Mouse (Mus musculus) forebrain, embryonic 11.5 days (tissue): Measurements from ENCODE around the gene Lrrc4. TPM values are rescaled to one million over a fixed set of nuclear protein-coding genes. Genes with fewer than 3 reads are reported as not detected.

Source experiments
- ATAC-seq: fragments of 200-750 bp; cut with Nextera tagmentation; replicated peaks from 2 replicates; pipeline ENCODE4 v1.8.0; 2017; ENCODE audit warnings: moderate TSS enrichment; ENCODE audit not compliant: low FRiP score
- DNase-seq: peaks from one replicate; pipeline ENCODE4 v3.0.0-alpha.2; 2017; ENCODE audit warnings: low spot score
- H3K27ac ChIP-seq: fragments of 300-500 bp; sonication (generic); 2 replicates; pipeline ENCODE4 v1.5.1; 2014; ENCODE audit warnings: low read depth, low read length
- H3K27me3 ChIP-seq: fragments of 300-500 bp; sonication (generic); 2 replicates; pipeline ENCODE4 v1.6.1; 2014; ENCODE audit warnings: mild to moderate bottlenecking, low read length, mixed read lengths; ENCODE audit not compliant: control insufficient read depth, insufficient read depth
- H3K36me3 ChIP-seq: fragments of 300-500 bp; sonication (generic); 2 replicates; pipeline ENCODE4 v1.6.1; 2014; ENCODE audit warnings: mild to moderate bottlenecking, low read length, moderate library complexity, mixed read lengths; ENCODE audit not compliant: control insufficient read depth, insufficient read depth
- H3K4me1 ChIP-seq: fragments of 300-500 bp; sonication (generic); replicated peaks from 2 replicates; pipeline ENCODE4 v1.6.1; 2014; ENCODE audit warnings: low read length, mixed read lengths; ENCODE audit not compliant: control insufficient read depth, insufficient read depth
- H3K4me2 ChIP-seq: fragments of 300-500 bp; sonication (generic); 2 replicates; pipeline ENCODE4 v1.6.1; 2014; ENCODE audit warnings: low read depth, mild to moderate bottlenecking, low read length, moderate library complexity, mixed read lengths; ENCODE audit not compliant: severe bottlenecking
- H3K4me3 ChIP-seq: fragments of 300-500 bp; sonication (generic); 2 replicates; pipeline ENCODE4 v1.5.1; 2014; ENCODE audit warnings: low read depth, low read length
- H3K9ac ChIP-seq: fragments of 300-500 bp; sonication (generic); 2 replicates; pipeline ENCODE4 v1.6.1; 2014; ENCODE audit warnings: low read length
- H3K9me3 ChIP-seq: fragments of 300-500 bp; sonication (generic); 2 replicates; pipeline ENCODE4 v1.6.1; 2016; ENCODE audit warnings: low read length, mixed read lengths; ENCODE audit not compliant: control insufficient read depth
- WGBS: fragments of 180-500 bp; shearing (Covaris S2); extraction: QIAGEN DNeasy Blood & Tissue Kit; methylation state at CpG from one replicate; pipeline ENCODE4 v1.1.7; 2014; 5-methylcytosine and 5-hydroxymethylcytosine counted together
- polyA plus RNA-seq: library from polyadenylated mRNA; unstranded; fragments of >200 nt; fragmentation: Nextera tagmentation; extraction: Ambion mirVana; gene quantifications from 2 replicates; pipeline ENCODE4 v1.2.1, GENCODE M21; 2014

Lrrc4 gene
- polyA plus RNA-seq, 1 experiment from 2014 or later, result 3.6 TPM

DNA sequence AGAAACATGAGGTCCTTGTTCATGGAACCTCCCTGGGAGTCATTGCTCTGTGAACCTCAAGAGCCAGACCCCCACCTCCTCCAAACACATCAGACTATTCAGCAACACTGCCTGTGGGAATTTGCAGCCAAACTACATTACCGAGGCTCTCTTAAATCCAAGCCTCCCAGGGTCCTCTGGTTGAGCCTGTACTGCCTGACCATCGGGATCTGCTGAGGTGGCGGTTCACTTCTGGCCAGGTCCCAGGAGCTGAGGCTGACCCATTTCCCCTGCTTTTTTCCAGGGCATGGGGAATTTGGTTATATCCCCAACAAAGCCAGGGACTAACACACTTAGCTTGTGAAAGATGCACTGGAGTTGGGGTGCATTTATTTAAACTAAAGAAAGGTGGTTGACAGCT is 4.0 kb downstream of the Lrrc4 start:
- H3K36me3 ChIP-seq, result no peaks in the 10 kb centered on the region
- no peak for ATAC-seq
- WGBS, result 22% methylated on average over 3 of the region's 3 CpGs
- H3K27ac ChIP-seq, result no peak overlapping the region
- peak overlapping the region; percentile 35; the same call in 1 of the 2 replicates for H3K9ac ChIP-seq
- no peak for DNase-seq
- H3K4me3 ChIP-seq, result peak overlapping the region; percentile 18; the same call in 1 of the 2 replicates
- no peaks in the 10 kb centered on the region for H3K9me3 ChIP-seq
- H3K4me2 ChIP-seq, result peak overlapping the region; percentile 37
- no peaks in the 10 kb centered on the region; the same call in 1 of the 2 replicates for H3K27me3 ChIP-seq
- H3K4me1 ChIP-seq, result peaks cover 14% of the 10 kb centered on the region; the same call in 1 of the 2 replicates

DNA sequence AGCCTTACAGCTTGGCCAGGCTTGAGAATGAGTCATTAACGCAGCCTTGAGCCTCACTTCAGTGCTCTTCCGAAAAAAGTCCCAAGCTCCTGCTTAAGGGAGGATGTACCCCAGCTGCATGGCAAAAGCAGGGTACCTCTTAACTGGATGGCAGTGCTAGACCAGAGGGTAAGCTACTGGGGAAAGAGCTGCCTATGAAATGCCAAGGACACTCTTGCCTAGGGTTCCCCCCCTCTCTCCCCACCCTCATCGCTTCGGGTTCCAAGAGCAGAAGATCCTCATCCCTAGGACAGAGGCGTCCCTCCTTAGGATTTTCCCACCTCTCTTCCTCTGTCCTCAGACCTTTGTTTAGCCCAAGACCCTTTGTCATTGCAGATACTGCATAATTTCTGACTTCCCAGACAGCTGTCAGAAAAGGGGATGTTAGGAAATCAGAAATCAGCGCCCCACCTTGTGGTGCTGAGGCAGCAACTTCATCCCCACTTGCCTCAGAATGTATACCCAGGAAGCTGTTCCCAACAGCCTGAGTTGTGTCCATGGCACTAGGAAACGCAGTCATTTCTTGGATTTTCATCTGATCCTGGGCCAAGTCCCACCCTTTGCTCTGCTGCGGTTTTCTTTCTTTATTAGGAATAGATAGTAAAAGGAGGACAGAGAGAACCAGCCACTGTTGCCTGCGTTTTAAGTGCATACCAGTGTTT is 4.7 kb downstream of the Lrrc4 start:
- H3K9ac ChIP-seq, result 0 out of 2 replicates have a peak overlapping the region, but pooled peaks have one; percentile 14
- H3K36me3 ChIP-seq, result no peaks in the 10 kb centered on the region
- peaks cover 14% of the 10 kb centered on the region; the same call in 1 of the 2 replicates for H3K4me1 ChIP-seq
- no peak overlapping the region for H3K4me3 ChIP-seq
- H3K9me3 ChIP-seq, result no peaks in the 10 kb centered on the region
- no peak overlapping the region for H3K27ac ChIP-seq
- WGBS, result 69% methylated on average over 9 of the region's 9 CpGs
- no peak for DNase-seq
- H3K27me3 ChIP-seq, result no peaks in the 10 kb centered on the region; the same call in 1 of the 2 replicates
- no peak for ATAC-seq
- H3K4me2 ChIP-seq, result peak overlapping the region; percentile 37; the same call in 1 of the 2 replicates

GRCm38 (mm10) chr6:28825894-28826293 is 5.7 kb downstream of the Lrrc4 start:
- Histone ChIP-seq H3K27ac (no peak overlapping the region), H3K4me1 (peaks cover 10% of the 10 kb centered on the region; the same call in 1 of the 2 replicates), H3K9ac (no peak overlapping the region), H3K36me3 (no peaks in the 10 kb centered on the region), H3K9me3 (no peaks in the 10 kb centered on the region), H3K27me3 (no peaks in the 10 kb centered on the region; the same call in 1 of the 2 replicates), H3K4me3 (no peak overlapping the region), H3K4me2 (no peak overlapping the region)
- ATAC-seq (0 out of 2 replicates have a peak, but pooled peaks have one; percentile 15), DNase-seq (no peak)
- WGBS, result 51% methylated on average over 3 of the region's 3 CpGs

DNA sequence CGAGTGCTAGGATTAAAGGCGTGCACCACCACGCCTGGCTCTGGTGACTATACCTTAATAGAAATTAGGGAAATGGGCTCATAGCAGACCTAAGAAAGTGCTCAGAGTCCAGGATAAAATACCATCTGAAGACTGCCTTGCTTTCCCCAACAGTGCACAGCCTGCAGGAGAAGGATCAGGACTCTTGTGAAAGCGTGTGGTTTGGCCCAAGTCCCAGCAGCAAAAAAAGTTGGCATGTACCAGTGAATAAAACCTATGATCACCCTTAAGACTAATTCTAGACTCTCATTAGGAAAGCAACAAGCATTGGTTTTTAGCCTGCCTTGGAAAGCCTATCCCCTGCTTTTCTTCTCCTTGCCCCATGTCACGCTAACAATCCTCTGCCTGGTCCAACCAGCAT is 7.7 kb downstream of the Lrrc4 start:
- no peaks in the 10 kb centered on the region for H3K27me3 ChIP-seq
- DNase-seq (no peak), ATAC-seq (no peak)
- H3K36me3 ChIP-seq, result no peaks in the 10 kb centered on the region
- no peak overlapping the region for H3K9ac ChIP-seq
- WGBS, result 97% methylated on average over 5 of the region's 5 CpGs
- no peak overlapping the region for H3K4me3 ChIP-seq
- H3K9me3 ChIP-seq, result no peaks in the 10 kb centered on the region
- peaks cover 10% of the 10 kb centered on the region; the same call in 1 of the 2 replicates for H3K4me1 ChIP-seq
- H3K27ac ChIP-seq, result no peak overlapping the region
- no peak overlapping the region for H3K4me2 ChIP-seq

DNA sequence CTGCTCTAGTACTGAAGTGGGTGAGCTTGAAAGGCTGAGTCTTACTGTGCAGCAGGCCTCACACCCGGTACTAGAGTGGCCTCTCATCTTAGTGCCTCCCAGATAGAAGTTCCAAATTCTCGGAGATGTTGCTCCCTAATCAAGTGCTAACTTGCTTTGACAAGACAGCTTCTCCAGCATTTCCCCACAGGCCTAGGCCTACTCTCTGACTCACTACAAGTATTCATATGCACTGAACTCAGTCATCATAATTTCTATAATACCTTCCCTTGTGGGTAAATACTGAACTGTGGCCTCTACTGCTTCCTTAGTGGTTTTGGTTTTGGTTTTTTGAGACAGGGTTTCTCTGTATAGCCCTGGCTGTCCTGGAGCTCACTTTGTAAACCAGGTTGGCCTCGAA is 8.2 kb downstream of the Lrrc4 start:
- Histone ChIP-seq H3K4me1 (peaks cover 9% of the 10 kb centered on the region; the same call in 1 of the 2 replicates), H3K9me3 (no peaks in the 10 kb centered on the region), H3K36me3 (no peaks in the 10 kb centered on the region), H3K4me3 (no peak overlapping the region), H3K27me3 (no peaks in the 10 kb centered on the region), H3K27ac (no peak overlapping the region), H3K4me2 (no peak overlapping the region), H3K9ac (no peak overlapping the region)
- 89% methylated on average over 3 of the region's 3 CpGs for WGBS
- no peak for ATAC-seq
- no peak for DNase-seq

DNA sequence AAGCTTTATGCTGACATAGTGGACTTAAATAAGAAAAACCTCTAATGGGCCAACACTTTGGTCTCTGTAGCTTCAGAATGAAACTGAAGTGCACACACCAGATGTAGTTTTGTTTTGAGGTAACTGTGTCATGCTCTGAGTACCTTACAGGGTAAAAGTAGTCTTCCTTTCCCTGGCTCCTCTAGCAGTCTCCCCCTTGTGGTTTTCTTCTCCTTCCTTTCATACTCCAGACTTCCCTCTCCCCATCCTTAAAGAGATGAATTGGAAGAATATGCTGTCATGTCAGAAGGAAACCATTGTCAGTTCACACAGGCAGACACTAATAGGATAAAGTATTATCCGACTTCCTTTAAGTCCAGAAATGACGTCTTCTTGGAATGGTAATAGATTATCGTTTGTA is 9.3 kb downstream of the Lrrc4 start:
- Histone ChIP-seq H3K9ac (no peak overlapping the region), H3K27ac (no peak overlapping the region), H3K4me2 (no peak overlapping the region), H3K9me3 (no peaks in the 10 kb centered on the region), H3K27me3 (no peaks in the 10 kb centered on the region), H3K4me1 (peaks cover 3% of the 10 kb centered on the region; the same call in 1 of the 2 replicates), H3K4me3 (no peak overlapping the region), H3K36me3 (no peaks in the 10 kb centered on the region)
- 80% methylated on average over 3 of the region's 3 CpGs for WGBS
- DNase-seq (no peak), ATAC-seq (no peak)

DNA sequence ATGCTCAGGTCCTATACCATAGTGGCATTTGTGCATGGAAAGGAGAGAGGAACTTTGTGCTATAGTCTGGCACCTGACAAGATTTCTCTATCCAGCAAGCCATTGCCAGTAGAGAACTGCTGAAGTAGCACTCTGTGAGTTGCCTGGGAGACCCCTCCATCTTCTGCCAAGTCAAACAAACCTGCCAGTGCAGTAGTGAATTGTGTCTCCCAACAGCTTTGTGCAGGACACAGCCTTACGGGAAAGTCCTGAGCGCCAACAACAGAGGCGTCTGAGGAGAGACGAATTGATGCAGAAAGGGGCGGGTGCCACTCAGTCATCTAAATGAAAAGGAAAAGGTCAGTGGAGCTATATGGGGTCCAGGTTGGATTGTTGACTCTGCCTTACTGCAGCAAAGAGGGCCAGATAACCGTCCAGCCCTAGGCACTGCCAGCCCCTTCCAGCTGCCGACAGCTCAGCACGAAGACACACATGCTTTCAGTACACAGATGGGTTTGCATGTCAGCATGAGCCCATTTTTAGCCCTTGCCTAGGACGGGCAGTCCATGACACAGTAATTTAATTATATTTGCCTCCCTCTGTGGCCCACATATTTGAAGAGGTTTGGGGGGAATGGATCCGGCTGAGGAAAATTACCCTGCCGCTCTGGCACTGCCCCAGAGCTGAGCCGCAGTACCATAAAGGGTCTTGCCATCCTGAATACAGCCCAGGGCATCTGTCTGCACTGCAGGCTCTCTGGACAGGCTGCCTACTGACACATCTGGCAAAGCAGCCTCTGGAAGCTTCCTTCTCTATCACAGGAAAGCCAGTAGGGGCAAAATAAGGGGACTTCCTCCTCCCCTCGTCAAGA is 11.8 kb downstream of the Lrrc4 start:
- no peaks in the 10 kb centered on the region for H3K36me3 ChIP-seq
- H3K9me3 ChIP-seq, result no peaks in the 10 kb centered on the region
- H3K9ac ChIP-seq, result no peak overlapping the region
- no peak overlapping the region for H3K4me2 ChIP-seq
- WGBS, result 76% methylated on average over 13 of the region's 13 CpGs
- ATAC-seq (no peak), DNase-seq (no peak)
- H3K27ac ChIP-seq, result no peak overlapping the region
- no peak overlapping the region for H3K4me3 ChIP-seq
- H3K27me3 ChIP-seq, result no peaks in the 10 kb centered on the region
- no peaks in the 10 kb centered on the region for H3K4me1 ChIP-seq

DNA sequence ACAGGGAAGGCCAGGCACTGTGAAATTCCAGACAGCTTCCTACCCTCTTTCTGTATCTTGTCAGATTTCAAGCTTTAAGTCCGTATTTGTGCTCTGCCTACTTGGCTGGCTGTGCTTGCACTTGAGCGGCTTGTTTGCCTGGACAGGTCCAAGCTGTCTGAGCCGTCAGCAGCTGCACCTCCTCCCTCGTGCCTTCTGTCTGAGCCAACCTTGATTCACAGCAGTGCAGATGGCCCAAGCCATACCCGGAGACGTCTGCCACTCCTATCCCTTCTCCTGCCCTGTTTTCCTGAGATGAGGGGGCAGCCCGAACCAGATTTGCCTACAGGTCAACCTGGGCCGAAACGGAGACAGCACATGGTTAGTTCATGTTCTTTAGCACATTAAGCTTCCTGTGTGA is 14.5 kb downstream of the Lrrc4 start:
- no peaks in the 10 kb centered on the region for H3K4me1 ChIP-seq
- H3K4me2 ChIP-seq, result no peak overlapping the region
- H3K27me3 ChIP-seq, result no peaks in the 10 kb centered on the region
- H3K9ac ChIP-seq, result no peak overlapping the region
- ATAC-seq (no peak), DNase-seq (peak; percentile 42)
- H3K4me3 ChIP-seq, result no peak overlapping the region
- H3K27ac ChIP-seq, result no peak overlapping the region
- WGBS, result 82% methylated on average over 9 of the region's 9 CpGs
- no peaks in the 10 kb centered on the region for H3K9me3 ChIP-seq
- no peaks in the 10 kb centered on the region for H3K36me3 ChIP-seq
